ENCODE assay signal across 15 mouse cellular contexts in the genomic region with DNA sequence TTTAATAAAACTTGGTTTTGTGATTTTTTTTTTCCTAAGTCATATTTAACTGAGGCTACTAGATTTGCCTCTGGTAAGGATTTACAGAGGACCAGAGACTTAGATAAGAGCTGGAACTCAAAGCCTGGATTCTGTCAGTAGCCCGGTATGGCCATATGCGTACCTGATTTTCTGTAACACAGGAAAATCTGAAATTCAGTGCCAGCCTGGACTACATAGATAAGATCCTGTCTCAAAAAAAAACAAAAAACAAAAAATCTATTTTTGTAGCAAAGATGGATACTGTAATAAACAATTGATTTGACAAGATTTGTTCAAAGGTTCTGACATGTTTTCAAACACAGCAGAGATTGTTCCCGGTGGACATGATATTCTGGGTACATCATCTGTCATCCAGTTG. TPM values are rescaled to one million over a fixed set of nuclear protein-coding genes. Genes with fewer than 3 reads are reported as not detected.
A peak's percentile ranks its signal among the peaks of the same experiment; 100 is the strongest.
DNase-seq lines count a peak whose midpoint lies in the region; ATAC-seq lines count a peak whose summit lies in the region.
"Had no signal": no experiment of that assay in that cellular context is flagged by ENCODE, and none has a peak within 500 bp of the region (broad histone marks: within the 10 kb centered on the region; RNA-seq: fewer than 3 reads in every experiment).

No protein-coding gene starts in this region.

- peak overlapping the region; percentile 81 for H3K4me2 ChIP-seq in heart, embryonic 14.5 days (ENCODE audit: low read length)
- H3K4me2 ChIP-seq in neural tube, embryonic 13.5 days = peak overlapping the region; percentile 89
- peak overlapping the region; percentile 39 for H3K4me2 ChIP-seq in liver, embryonic 12.5 days

- H3K9me3 ChIP-seq in heart, embryonic 14.5 days (ENCODE audit: control insufficient read depth, low read length) = no peaks in the 10 kb centered on the region
- no peaks in the 10 kb centered on the region for H3K9me3 ChIP-seq in neural tube, embryonic 13.5 days
- H3K9me3 ChIP-seq in liver, embryonic 12.5 days (replicated peaks) = no peaks in the 10 kb centered on the region
- H3K9me3 ChIP-seq: forebrain, embryonic 12.5 days had no signal

- no peak overlapping the region for H3K9ac ChIP-seq in heart, embryonic 14.5 days (ENCODE audit: low read length)
- 0 out of 2 replicates have a peak overlapping the region, but pooled peaks have one; percentile 98 for H3K9ac ChIP-seq in neural tube, embryonic 13.5 days
- peak overlapping the region; percentile 39; the same call in 1 of the 2 replicates for H3K9ac ChIP-seq in liver, embryonic 12.5 days

- H3K4me3 ChIP-seq in heart, embryonic 14.5 days (ENCODE audit: control insufficient read depth in 1 of 2, insufficient read depth in 1 of 2, low read depth in 1 of 2, low read length in 2 of 2) = peak overlapping the region in 1 of 2 experiments; percentile 7; a peak in 1 of 4 replicates
- peak overlapping the region; percentile 98; the same call in 1 of the 2 replicates for H3K4me3 ChIP-seq in neural tube, embryonic 13.5 days
- H3K4me3 ChIP-seq in liver, embryonic 12.5 days = peak overlapping the region; percentile 91

- 53% methylated on average over 3 of the region's 3 CpGs for WGBS in heart, embryonic 14.5 days
- 89% methylated on average over 3 of the region's 3 CpGs for WGBS in neural tube, embryonic 13.5 days
- WGBS in liver, embryonic 12.5 days (ENCODE audit: insufficient replicate concordance) = 53% methylated on average over 3 of the region's 3 CpGs

- H3K27ac ChIP-seq in heart, embryonic 14.5 days (replicated peaks in 1 of 2; ENCODE audit: control insufficient read depth in 1 of 2, insufficient read depth in 1 of 2, low read depth in 2 of 2, low read length in 2 of 2) = no peak overlapping the region
- H3K27ac ChIP-seq in neural tube, embryonic 13.5 days (replicated peaks) = no peak overlapping the region
- H3K27ac ChIP-seq in liver, embryonic 12.5 days = no peak overlapping the region
- H3K27ac ChIP-seq: forebrain, embryonic 12.5 days had no signal

- DNase-seq in heart, adult 11 months = no peak
- DNase-seq in neural tube, embryonic 10.5 days (ENCODE audit: extremely low spot score, low spot score) = no peak
- DNase-seq in right cerebral cortex, postnatal 4 days = no peak
- no peak for DNase-seq in layer of hippocampus, postnatal 10 days (ENCODE audit: low spot score in 2 of 2)
- no peak for DNase-seq in adrenal gland, postnatal 4 days (ENCODE audit: low spot score in 2 of 2)
- DNase-seq: lung, adult 18-20 months had no signal

- peaks cover 9% of the 10 kb centered on the region; the same call in 1 of the 2 replicates for H3K36me3 ChIP-seq in heart, embryonic 14.5 days (ENCODE audit: control insufficient read depth, insufficient read depth, low read length)
- no peaks in the 10 kb centered on the region for H3K36me3 ChIP-seq in neural tube, embryonic 13.5 days
- H3K36me3 ChIP-seq in liver, embryonic 12.5 days = peaks cover 6% of the 10 kb centered on the region; the same call in 1 of the 2 replicates

- peaks cover 2 to 20% of the 10 kb centered on the region in 2 experiments for H3K4me1 ChIP-seq in heart, embryonic 14.5 days (ENCODE audit: control insufficient read depth in 2 of 2, insufficient read depth in 2 of 2, low read length in 2 of 2)
- H3K4me1 ChIP-seq in neural tube, embryonic 13.5 days (replicated peaks) = peaks cover 47% of the 10 kb centered on the region
- H3K4me1 ChIP-seq in liver, embryonic 12.5 days = peaks cover 32% of the 10 kb centered on the region

- H3K27me3 ChIP-seq in heart, embryonic 14.5 days (ENCODE audit: control insufficient read depth, insufficient read depth, low read length) = no peaks in the 10 kb centered on the region
- H3K27me3 ChIP-seq in neural tube, embryonic 13.5 days = no peaks in the 10 kb centered on the region
- H3K27me3 ChIP-seq in liver, embryonic 12.5 days (replicated peaks) = no peaks in the 10 kb centered on the region
- H3K27me3 ChIP-seq: forebrain, embryonic 12.5 days had no signal

- no peak for ATAC-seq in heart, embryonic 14.5 days (ENCODE audit: insufficient number of reproducible peaks, insufficient read depth, low FRiP score, low read depth)
- ATAC-seq in neural tube, embryonic 13.5 days (ENCODE audit: low read depth) = no peak
- ATAC-seq in liver, embryonic 12.5 days = no peak
- ATAC-seq: CD4-positive, CD25-positive, alpha-beta regulatory T cell, adult 4 months had no signal

RNA-seq across cellular contexts. Expression of gene Glud1, which starts 3.1 kb away (rescaled TPM):
- 65.4 and 68.0 TPM in 2 replicates for polyA plus RNA-seq in heart, embryonic 14.5 days (2014; fragmentation: Nextera tagmentation; extraction: Ambion mirVana)
- polyA plus RNA-seq in neural tube, embryonic 13.5 days (2015; fragmentation: Nextera tagmentation; extraction: Ambion mirVana) = 109 and 111 TPM in 2 replicates
- polyA plus RNA-seq in liver, embryonic 12.5 days (2016; fragmentation: Nextera tagmentation; extraction: Ambion mirVana) = 137 and 145 TPM in 2 replicates
- total RNA-seq in layer of hippocampus, postnatal 10 days (2021) = 100 to 1,000 TPM; 408 to 469 TPM
- 100 to 1,000 TPM; 220 to 286 TPM for total RNA-seq in adrenal gland, postnatal 4 days (2021)

RNA-seq across cellular contexts. Expression of gene Shld2, which starts 3.3 kb away (rescaled TPM):
- 7.1 and 7.3 TPM in 2 replicates for polyA plus RNA-seq in heart, embryonic 14.5 days (2014; fragmentation: Nextera tagmentation; extraction: Ambion mirVana)
- polyA plus RNA-seq in neural tube, embryonic 13.5 days (2015; fragmentation: Nextera tagmentation; extraction: Ambion mirVana) = 5.8 and 6.0 TPM in 2 replicates
- polyA plus RNA-seq in liver, embryonic 12.5 days (2016; fragmentation: Nextera tagmentation; extraction: Ambion mirVana) = 8.2 and 9.7 TPM in 2 replicates
- total RNA-seq in layer of hippocampus, postnatal 10 days (2021) = 10 to 100 TPM in 1 of 2 experiments, 1 to 10 TPM in 1; 9.7 to 13.5 TPM
- total RNA-seq in adrenal gland, postnatal 4 days (2021) = 10 to 100 TPM; 12.6 to 16.0 TPM

RNA-seq across cellular contexts. Expression of gene Fam25c, which starts 41.6 kb away (rescaled TPM):
- not detected in 2 replicates for polyA plus RNA-seq in heart, embryonic 14.5 days (2014; fragmentation: Nextera tagmentation; extraction: Ambion mirVana)
- not detected in 2 replicates for polyA plus RNA-seq in neural tube, embryonic 13.5 days (2015; fragmentation: Nextera tagmentation; extraction: Ambion mirVana)
- polyA plus RNA-seq in liver, embryonic 12.5 days (2016; fragmentation: Nextera tagmentation; extraction: Ambion mirVana) = not detected in 2 replicates
- total RNA-seq in layer of hippocampus, postnatal 10 days (2021) = not detected
- not detected for total RNA-seq in adrenal gland, postnatal 4 days (2021)
- total RNA-seq: granulocyte monocyte progenitor cell, adult 5-6 weeks; layer of hippocampus, postnatal 14 days; megakaryocyte-erythroid progenitor cell, adult 5-6 weeks had no signal
- polyA plus RNA-seq: brain, embryonic 14.5 days; CD4-positive, CD25-positive, alpha-beta regulatory T cell, adult 4 months; forebrain, embryonic 12.5 days had no signal

Comparison
In these comparisons a context has a peak if more than half of its experiments do, and no peak if none do; other contexts are left out.
1. H3K4me2 ChIP-seq: peak in every context shown above with its lines; median percentile 89 in neural tube, embryonic 13.5 days; 81 in heart, embryonic 14.5 days; 39 in liver, embryonic 12.5 days.